Mouse (Mus musculus): ENCODE data around the gene Angptl3. TPM values are rescaled to one million over a fixed set of nuclear protein-coding genes. Genes with fewer than 3 reads are reported as not detected.

The Angptl3 gene
- polyA plus RNA-seq, 1 experiment from 2014 or later = 1.6 TPM

DNA sequence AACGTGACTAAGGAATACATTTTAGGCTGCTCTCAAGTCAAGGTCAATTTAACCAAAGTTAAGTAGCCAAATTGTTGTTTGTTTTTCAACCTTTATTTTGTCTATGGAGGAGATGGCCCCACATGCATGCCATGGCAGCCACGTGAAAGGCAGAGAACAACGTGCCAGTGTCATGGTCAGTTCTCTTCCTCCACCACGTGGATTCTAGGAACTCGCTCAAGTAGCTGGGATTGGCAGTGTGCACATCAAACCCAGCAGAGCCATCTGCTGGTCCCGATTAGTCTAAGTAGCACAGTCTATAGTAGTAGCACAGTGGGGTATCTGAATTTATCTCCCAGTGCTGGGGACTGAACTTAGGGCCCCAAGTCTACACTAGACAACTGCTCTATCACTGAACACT, 38.1 kb downstream of the Angptl3 start:
- 77% methylated on average over 6 of the region's 6 CpGs for WGBS
- peaks cover 43% of the 10 kb centered on the region for H3K36me3 ChIP-seq

DNA sequence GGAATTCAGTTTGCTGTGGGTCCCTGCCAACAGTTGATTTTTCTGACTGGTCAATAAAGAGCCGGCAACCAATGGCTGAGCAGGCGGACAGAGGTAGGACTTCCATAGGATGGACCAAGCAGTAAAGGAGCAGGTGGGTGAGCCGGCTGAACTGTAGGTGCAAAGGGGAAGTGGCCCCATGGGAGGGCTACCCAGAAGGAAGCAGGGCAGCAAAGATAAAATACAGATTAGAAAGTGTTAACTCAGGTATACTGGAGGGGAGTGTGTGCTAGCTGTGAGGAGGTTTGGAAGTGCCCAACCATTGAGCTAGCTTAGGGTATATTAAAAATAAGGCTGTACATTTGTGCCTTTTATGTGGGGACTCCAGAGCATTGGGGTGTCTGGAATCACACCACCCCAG, 47.3 kb downstream of the Angptl3 start:
- no peak overlapping the region for H3K4me2 ChIP-seq
- no peaks in the 10 kb centered on the region for H3K9me3 ChIP-seq
- peaks cover 40% of the 10 kb centered on the region for H3K36me3 ChIP-seq
- no peak overlapping the region for H3K4me3 ChIP-seq
- no peak overlapping the region for H3K9ac ChIP-seq
- no peaks in the 10 kb centered on the region for H3K27me3 ChIP-seq
- no peak overlapping the region for H3K27ac ChIP-seq
- ATAC-seq (ENCODE audit: insufficient number of reproducible peaks, low FRiP score, low TSS enrichment, low read depth) = no peak
- no peaks in the 10 kb centered on the region for H3K4me1 ChIP-seq
- WGBS = 84% methylated on average over 3 of the region's 3 CpGs

More for the DNA sequence above, 38.1 kb downstream of the Angptl3 start:
- H3K4me3 ChIP-seq = no peak overlapping the region
- H3K4me2 ChIP-seq = no peak overlapping the region
- no peak overlapping the region for H3K27ac ChIP-seq
- H3K27me3 ChIP-seq = no peaks in the 10 kb centered on the region
- H3K4me1 ChIP-seq = no peaks in the 10 kb centered on the region
- ATAC-seq (ENCODE audit: insufficient number of reproducible peaks, low FRiP score, low TSS enrichment, low read depth) = no peak
- H3K9me3 ChIP-seq = no peaks in the 10 kb centered on the region
- H3K9ac ChIP-seq = no peak overlapping the region

DNA sequence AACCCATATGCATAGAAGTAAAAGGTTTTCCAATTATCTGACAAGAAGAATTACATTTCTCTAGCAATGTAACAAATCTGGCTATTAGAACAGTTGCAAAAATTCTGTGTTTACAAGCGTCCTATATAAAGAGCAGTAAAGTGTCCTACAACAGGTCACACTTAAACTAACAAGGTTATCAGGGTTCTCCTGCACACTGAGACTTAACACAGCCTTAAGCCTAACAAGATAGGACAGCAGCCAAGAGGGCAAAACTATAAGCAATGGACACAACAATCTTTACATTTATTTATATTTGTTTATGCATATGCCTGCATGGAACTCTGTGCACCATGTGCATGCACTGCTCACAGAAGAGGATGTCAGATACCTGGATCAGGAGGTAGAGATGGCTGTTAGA, 50.4 kb downstream of the Angptl3 start:
- no peaks in the 10 kb centered on the region for H3K4me1 ChIP-seq
- 79% methylated on average over 1 of the region's 1 CpGs for WGBS
- no peak overlapping the region for H3K4me3 ChIP-seq
- H3K36me3 ChIP-seq = peaks cover 29% of the 10 kb centered on the region
- H3K9me3 ChIP-seq = no peaks in the 10 kb centered on the region
- no peaks in the 10 kb centered on the region for H3K27me3 ChIP-seq
- H3K4me2 ChIP-seq = no peak overlapping the region
- H3K27ac ChIP-seq = no peak overlapping the region
- no peak for ATAC-seq (ENCODE audit: insufficient number of reproducible peaks, low FRiP score, low TSS enrichment, low read depth)
- no peak overlapping the region for H3K9ac ChIP-seq

DNA sequence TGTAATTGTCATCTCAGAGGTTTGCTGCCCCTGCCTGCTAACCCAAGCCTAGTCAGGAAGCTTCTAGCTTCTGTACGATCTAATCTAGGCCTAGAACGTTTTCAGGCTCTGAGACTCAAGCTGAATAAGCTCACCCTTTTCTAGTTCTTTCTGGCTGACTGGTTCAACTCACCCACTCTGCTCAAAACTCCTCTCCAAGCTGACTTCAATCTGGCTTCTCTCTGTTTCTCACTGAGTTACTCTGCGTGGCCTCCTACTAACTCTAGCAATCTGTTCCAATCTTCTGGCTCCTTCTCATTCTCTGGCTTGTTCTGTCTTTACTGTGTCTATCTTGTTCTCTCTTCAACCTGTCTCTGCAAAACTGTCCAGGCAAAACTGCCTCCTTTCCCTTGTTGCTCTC, 53.1 kb downstream of the Angptl3 start:
- Histone ChIP-seq H3K4me3 (no peak overlapping the region), H3K4me2 (no peak overlapping the region), H3K36me3 (peaks cover 21% of the 10 kb centered on the region), H3K4me1 (no peaks in the 10 kb centered on the region), H3K27ac (no peak overlapping the region), H3K9me3 (no peaks in the 10 kb centered on the region), H3K27me3 (no peaks in the 10 kb centered on the region), H3K9ac (no peak overlapping the region)
- no peak for ATAC-seq (ENCODE audit: insufficient number of reproducible peaks, low FRiP score, low TSS enrichment, low read depth)
- WGBS = 92% methylated on average over 3 of the region's 3 CpGs

DNA sequence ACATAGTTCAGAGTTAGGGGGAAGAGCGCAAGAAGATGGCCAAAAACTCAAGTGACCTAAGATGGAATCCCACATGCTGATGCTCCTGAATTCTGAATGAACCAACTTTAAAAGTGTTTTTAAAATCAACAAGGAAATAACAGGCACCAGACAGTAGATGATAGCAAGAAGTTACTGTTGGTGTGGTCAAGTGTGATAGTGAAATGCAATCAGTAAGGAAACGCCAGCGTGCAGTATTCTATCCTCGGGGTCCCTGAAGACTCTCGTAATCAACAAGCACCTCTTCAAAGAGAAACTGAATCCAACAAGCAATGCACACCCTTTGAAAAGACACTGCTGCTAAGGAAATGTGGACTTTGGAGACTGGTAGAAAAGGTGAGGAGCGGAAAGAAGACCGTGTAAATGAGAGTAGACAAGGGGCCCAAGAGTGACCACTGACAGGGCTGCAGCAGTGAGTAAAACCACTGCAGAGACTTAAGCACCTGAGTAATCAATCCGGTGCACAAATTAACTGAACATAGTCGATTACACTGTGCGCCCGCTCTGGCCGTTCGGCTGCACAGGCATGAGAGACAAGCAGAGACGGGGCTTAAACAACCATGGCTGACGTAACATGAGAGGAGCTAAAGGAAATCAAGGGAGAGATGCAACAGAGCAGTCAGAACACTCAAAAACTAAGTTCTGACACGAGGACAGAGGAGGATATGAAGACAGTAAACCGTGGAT, 57.2 kb downstream of the Angptl3 start:
- H3K4me2 ChIP-seq = no peak overlapping the region
- H3K4me1 ChIP-seq = no peaks in the 10 kb centered on the region
- peaks cover 19% of the 10 kb centered on the region for H3K36me3 ChIP-seq
- 89% methylated on average over 17 of the region's 17 CpGs for WGBS
- H3K9ac ChIP-seq = no peak overlapping the region
- H3K4me3 ChIP-seq = no peak overlapping the region
- H3K9me3 ChIP-seq = no peaks in the 10 kb centered on the region
- no peak for ATAC-seq (ENCODE audit: insufficient number of reproducible peaks, low FRiP score, low TSS enrichment, low read depth)
- H3K27me3 ChIP-seq = no peaks in the 10 kb centered on the region
- H3K27ac ChIP-seq = no peak overlapping the region

DNA sequence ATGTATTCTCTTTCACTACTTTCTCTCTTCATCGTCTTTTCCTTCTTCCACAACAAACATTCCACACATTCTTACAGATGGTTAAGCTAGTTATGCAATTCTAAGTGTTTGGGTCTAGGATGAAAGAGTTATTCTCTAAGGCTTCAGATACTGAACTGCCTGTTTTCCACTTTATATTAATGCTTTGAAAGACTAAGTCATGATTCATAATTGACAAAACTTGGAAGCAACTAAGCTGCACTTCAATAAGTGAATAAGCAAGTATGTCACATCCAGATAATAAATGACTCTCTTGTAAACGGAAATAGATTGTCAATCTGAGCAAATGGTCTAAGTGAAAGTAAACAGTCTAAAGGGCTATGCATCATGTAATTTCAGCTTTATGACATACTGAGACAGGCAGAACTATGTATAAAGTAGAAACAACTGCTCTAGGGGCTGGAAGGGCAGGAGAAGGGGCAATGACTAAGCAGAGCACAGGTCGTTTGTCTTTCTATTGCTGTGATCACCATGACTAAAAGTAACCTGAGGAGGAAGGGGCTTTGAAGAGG, 60.5 kb downstream of the Angptl3 start:
- Histone ChIP-seq H3K9ac (no peak overlapping the region), H3K4me3 (no peak overlapping the region), H3K9me3 (no peaks in the 10 kb centered on the region), H3K27me3 (no peaks in the 10 kb centered on the region), H3K4me2 (no peak overlapping the region), H3K4me1 (no peaks in the 10 kb centered on the region), H3K27ac (no peak overlapping the region), H3K36me3 (peaks cover 14% of the 10 kb centered on the region)
- 34% methylated on average over 3 of the region's 3 CpGs for WGBS
- ATAC-seq (ENCODE audit: insufficient number of reproducible peaks, low FRiP score, low TSS enrichment, low read depth) = no peak

DNA sequence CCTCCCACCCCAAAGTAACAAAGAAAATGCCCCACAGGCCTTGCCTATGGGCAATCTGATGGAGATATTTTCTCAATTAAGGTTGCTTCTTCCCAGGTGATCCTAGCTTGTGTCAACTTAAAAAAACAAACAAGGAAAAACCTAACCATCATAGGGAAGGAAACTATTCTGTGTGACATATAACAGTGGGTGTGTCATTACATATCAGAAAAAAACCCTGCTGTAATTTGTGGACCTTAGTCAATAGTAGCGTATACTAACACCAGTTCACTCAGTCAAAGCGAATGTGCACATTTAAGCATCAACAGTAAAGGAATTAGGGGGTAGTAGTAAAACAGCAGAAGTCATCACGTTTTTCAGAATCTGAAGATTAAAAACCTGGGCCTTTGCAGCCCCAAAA, 61.0 kb downstream of the Angptl3 start:
- 86% methylated on average over 3 of the region's 3 CpGs for WGBS
- no peak for ATAC-seq (ENCODE audit: insufficient number of reproducible peaks, low FRiP score, low TSS enrichment, low read depth)

More for the DNA sequence above, 61.0 kb downstream of the Angptl3 start:
- Histone ChIP-seq H3K9me3 (no peaks in the 10 kb centered on the region), H3K4me2 (no peak overlapping the region), H3K4me1 (no peaks in the 10 kb centered on the region), H3K27ac (no peak overlapping the region), H3K9ac (no peak overlapping the region), H3K36me3 (peaks cover 13% of the 10 kb centered on the region), H3K27me3 (no peaks in the 10 kb centered on the region), H3K4me3 (no peak overlapping the region)

Other genes with a start within 250 kb of the Angptl3 start
- gene Kank4, start 213.4 kb upstream of the Angptl3 start, polyA plus RNA-seq (2015; fragmentation: Nextera tagmentation; extraction: Ambion mirVana) = 1.4 and 1.9 TPM in 2 replicates
- not detected in 2 replicates for gene I0C0044D17Rik, start 207.1 kb upstream of the Angptl3 start, polyA plus RNA-seq (2015; fragmentation: Nextera tagmentation; extraction: Ambion mirVana)
- gene Usp1, start 107.1 kb upstream of the Angptl3 start, polyA plus RNA-seq (2015; fragmentation: Nextera tagmentation; extraction: Ambion mirVana) = 66.6 and 82.6 TPM in 2 replicates
- 40.4 and 45.9 TPM in 2 replicates for gene Dock7, start 90.0 kb downstream of the Angptl3 start, polyA plus RNA-seq (2015; fragmentation: Nextera tagmentation; extraction: Ambion mirVana)
- gene Atg4c, start 163.0 kb downstream of the Angptl3 start, polyA plus RNA-seq (2015; fragmentation: Nextera tagmentation; extraction: Ambion mirVana) = 13.5 and 14.0 TPM in 2 replicates

Data from limb, embryonic 15.5 days (tissue).